Mouse (Mus musculus) B cell, adult 2 months (primary cell): ENCODE data around the gene Selenon.

ENCODE experiments used
- DNase-seq, 2 experiments: peaks; one replicate each; pipeline ENCODE4 v3.0.0; 2022

Gene Selenon

DNA sequence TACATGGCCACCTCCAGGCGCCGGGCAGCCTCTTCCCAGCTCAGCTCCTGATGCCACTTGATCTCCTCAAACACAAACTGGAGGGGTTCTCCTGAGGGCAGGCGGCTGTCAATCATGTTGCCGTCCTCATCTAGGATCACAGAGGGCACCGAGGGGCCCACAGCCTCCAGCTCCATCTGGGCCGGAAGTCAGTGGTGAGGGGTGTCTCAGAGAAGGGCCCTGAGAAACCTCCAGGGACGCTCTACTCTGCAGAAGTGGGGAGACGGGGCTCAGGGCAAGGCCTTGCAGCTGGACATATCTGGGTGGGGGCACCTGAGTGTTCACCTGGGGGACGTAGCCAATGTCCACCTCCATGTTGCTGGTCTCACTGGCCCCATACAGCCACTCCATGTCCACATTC lies 9.2 kb downstream of the Selenon start:
- DNase-seq = no peak

DNA sequence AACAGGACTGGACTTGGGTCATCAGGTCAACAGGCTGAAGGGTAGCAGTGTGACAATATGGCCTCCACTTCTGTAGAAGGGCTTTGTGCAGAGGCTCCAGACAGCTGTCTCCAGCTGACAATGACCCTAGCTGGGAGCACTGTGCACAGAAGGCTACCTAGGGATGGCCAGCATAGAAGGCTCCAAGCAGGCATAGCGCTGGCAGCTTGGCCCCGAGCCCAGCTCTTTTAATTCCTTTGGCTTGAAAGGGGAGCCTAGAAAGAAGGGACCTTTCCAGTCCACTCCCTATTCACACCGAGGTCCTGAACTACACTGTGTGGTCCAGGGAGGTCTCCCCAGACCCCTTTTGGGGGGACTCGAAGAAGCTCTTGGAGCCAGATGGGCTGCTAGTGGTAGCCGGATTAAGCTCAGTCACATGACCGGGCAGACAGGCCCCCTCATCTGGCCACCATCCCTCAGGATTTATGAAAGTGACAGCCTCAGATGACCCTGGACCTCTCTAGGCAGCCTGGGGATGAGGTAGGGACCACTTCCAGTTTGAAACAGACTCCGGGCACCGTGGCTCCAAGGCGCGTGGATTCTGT lies 12.9 kb downstream of the Selenon start:
- no peak for DNase-seq

DNA sequence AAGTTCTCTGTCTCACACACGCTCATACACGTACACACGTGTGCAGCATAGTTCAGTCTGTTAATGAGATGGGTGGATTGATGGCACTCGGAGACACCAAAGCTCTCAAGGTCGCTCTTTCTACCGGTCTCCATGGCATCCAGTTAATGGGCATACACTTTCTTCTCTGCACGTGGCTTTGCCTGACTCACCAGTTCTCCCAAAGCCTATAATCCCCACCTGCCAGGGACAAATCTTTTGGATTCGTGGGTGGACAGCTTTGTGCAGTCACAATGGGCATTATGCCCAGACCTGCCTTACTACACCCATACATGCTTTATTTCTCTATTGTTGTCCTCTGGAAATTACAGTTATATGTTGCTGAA lies 16.2 kb downstream of the Selenon start:
- no peak for DNase-seq

DNA sequence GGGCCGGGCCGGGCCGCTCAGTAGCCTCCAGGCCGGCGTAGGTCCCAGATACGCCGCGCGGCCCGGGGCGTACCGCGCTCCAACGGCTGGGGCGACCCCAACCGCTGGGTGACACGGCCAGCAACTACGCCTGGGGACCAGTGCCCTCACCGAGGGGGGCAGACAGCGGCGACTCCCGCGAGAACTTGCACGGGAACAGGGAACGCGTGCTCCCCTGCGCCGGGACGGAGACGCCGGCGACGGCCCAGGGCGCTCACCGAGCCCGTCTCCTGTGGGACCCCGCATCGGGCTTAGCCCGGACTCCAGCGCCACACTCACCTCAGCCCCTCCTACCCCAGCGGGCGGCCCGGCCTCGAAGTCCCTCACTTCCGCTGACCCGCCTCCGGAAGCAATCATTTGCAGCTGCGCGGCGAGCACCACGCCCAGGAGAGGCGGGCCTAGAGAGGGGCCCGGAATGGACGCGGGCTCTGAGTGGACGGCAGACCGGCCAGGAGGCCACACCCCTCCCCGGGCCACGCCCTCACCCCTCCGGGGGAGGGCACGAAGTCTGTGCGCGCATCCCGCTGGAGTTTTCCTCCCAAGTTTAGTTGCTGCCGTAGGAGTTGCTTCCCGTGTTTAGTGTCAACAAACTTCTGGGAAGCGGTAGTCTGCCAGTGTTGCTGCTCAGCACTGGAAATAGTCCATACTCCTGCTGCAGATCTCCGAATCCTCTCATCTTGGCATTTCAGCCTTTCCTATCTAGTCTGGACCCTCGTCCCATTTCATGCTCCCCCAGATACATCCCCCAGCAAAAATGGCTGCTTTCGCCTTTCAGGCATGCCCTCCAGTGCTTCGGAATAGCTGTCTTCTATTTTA lies 16.8 kb downstream of the Selenon start, which contains the start of gene Mtfr1l:
TSS of gene Mtfr1l (minus strand) at position 456 of the 855 bp plus-strand sequence.
- peak; percentile 97 for DNase-seq

DNA sequence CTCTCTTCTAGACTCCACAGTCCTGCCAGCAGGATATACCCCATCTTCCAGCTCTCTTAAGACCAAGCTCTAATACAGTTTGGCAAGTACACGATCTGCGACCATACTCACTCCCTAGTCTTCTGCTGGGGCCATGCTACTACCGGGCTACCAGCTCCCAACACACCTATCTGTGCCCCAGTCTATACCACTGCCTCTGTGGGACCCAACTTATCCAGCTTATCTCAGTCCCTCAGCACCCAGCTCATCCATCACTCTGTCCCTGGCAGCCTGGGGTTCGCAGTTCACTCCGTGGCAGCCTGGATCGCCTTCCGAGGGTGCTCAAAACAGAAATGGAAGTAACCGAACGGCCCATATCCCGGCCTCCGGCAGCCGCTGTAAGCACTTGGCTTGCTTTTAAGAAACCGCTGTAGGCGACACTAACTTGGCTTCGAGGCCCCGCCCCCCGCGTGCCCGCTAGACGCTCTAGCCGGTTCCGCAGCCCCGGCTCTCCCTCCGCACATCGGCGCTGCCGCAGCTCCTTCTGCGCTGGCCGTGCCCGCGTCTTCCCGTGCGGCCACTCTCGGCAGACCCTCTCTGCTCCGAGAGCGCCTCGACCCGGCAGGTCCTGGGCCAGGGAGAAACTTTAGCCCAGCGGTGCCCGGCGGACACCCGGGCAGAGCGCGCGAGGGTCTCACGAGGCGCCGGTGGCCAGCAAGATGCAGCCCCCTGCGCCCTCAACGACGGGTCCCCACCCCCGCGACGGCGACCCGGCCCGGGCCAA lies 17.7 kb downstream of the Selenon start:
- peak; percentile 79 to 80 for DNase-seq

DNA sequence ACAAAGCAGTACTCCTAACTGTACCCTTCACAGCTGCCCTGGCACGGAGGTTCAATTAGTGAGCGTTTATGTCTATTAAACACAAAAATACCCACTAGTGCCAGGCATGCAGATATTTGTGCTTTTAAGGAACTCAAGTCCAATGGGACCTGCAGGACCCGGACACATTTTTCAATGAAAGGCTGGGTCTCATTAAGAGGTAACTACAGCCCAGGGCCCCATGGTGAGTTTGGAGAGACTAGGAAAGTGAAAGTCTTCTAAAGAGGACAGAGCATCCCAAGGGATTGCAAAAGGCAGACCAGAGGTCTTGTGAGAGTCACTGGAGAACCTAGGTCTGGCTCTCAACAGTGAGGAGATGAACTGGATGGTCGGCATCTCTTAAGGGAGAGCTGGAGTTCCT lies 18.5 kb downstream of the Selenon start:
- no peak for DNase-seq

DNA sequence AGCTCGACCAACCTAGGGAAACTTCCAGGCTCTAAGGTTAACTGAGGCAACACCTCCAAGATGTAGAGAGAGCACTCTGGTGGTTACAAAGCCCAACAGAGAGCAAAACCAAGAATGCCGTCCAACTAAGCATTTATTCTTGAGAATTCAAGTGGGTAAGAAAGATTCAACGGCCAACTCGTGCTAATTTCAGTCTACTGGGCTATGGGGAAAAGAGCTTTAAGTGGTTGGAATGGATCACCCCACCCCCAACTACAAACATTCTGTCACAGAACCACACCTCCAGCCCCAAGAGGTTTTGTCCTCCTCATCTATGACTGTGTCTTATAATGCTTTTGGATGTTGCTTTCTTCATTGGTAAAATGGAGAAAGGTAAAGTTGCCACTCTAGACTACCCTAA lies 19.0 kb downstream of the Selenon start:
- DNase-seq = no peak

DNA sequence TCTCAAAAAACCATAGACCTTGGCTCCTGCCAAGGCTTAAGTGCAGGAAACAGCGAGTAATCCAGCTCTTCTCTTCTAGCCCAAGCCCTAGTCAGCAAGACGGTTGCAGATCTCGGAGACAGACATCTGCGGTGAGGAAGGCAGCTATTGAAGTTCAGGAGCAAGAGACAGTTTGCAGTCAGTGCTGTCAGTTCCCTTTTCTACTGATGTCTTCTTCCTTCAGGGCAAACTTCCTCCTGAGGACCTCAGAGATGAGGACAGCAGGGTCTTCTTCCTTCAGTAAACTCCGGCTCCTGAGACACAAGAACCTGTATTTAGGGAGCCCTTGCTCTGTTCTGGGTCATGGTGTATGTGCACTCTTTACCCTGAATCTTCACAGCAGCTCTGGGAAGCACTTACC lies 25.7 kb downstream of the Selenon start:
- DNase-seq = no peak

DNA sequence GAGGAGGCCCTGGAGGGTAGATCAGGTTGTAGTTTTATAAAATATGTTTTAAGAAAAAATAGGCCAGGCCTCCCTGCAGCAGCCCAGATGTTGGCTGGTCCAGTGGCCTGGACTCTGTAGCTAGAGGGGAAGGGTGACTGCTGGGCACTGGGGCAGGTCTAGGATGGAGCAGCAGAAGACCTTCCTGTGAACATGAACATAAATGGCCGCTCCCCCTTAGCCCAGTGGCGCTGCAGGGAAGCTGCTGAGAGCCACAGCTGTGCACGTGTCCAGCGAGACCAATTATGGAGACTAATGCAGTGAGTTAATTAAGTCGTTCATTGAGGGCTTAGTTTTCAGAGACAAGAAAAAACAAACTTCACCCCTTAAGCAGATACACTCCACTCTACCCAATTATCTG lies 26.2 kb downstream of the Selenon start:
- DNase-seq = no peak

DNA sequence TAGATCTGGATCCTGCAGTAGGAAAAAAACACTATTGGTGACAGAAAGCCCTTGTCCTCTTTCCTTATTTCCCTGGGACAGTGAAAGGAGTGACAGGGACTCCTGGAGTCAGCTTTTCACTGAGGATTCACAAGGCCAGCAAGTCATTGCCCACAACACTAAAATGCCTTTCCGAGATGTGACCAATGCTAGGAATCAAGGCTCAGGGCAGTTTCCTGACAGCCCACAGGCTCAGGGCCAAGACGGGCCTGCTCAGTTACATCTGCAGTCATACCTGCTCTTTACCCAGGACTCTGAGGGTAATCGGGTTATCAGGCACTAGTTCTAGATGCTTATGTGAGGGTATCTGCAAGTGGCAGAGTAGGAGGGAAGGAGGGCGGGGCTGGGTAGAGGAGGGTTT lies 28.5 kb downstream of the Selenon start:
- no peak for DNase-seq

DNA sequence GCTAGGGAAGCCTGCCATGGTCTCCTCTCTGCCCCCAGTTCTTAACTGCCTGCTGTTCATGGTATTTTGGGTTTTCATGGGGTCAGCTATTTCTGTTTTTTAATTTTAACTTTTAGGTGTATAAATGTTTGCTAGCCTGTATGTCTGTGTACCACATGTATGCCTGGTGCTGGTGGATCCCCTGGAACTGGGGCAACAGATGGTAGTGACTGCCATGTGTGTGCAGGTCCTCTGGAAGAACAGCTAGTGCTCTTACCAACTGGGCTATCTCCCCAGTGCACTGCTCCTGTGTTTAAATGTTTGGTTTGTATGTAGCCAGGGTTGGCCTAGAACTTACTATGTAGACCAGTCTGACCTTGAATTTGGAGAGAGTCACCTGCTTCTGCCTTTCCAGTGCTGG lies 32.7 kb downstream of the Selenon start:
- no peak for DNase-seq

DNA sequence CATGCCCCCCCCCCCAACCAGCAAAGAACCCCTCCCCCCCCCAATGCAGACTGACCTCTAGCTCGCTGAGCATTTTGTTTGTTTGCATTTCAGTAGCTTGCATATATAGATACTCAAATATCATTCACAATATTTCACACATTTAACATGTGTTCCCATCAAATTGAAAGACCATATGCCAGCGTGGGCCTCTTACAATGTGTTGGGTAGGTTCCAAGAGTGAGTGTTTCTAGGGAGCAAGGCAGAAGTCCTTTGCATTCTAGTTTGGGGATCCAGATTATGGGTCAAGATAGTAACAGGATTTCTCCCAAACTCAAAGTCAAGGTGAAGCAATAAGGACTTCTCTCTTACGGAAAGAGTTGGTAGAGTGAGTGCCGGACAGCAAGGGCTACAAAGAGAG lies 33.4 kb downstream of the Selenon start:
- no peak for DNase-seq

DNA sequence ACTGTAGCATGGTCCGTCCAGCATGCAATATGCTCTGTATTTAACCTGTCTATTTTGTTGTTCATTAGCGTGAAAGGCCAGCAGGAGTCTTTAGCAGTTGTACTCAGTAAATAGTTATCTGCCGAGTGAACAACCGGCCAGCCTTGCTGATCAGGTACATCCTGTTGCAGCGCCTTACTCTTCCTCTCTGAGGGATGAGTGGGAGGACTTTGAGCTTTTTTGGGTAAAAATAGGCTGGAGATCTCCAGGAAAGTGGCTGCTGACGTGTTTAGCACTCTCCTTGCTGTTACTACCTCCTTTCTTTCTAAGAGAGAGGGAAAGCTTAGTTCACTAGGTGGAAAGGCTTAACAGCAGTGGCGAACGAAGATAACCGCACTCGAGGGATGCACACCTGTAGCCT lies 34.2 kb downstream of the Selenon start:
- DNase-seq = no peak

DNA sequence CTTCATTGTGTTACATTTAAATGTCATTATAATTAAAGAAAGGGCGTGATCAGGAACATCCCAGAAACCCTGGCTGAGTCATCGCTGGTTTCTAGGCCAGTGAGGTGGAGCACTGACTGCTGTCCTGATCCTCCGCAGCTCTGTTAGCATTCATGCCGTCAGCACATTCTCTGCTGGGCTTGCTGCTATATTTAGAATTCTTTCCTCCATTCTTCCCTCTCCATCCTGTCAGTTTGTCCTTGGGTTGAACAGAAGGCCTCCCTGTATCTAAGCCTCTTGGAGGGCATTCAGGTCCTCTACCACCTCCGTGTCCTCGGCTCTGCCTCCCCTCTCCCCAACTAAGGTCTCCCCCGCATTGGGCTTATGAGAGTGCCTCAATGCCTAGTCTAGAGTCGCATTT lies 35.0 kb downstream of the Selenon start:
- no peak for DNase-seq

DNA sequence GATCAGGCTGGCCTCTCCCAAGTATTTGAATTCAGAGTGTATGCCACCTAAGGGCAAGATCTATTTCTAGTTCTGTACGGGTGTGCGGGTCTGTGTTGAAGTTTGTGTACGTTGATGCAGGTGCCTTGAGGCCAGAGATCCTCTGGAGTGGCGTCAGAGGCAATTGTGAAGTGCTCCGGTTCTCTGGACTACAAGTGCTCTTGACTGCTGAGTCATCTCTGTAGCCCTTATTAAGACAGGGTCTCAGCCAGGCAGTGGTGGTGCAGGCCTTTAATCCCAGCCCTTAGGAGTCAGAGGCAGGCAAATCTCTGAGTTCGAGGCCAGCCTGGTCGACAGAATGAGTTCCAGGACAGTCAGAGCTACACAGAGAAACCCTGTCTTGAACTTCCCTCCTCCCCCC lies 36.4 kb downstream of the Selenon start:
- DNase-seq = no peak

DNA sequence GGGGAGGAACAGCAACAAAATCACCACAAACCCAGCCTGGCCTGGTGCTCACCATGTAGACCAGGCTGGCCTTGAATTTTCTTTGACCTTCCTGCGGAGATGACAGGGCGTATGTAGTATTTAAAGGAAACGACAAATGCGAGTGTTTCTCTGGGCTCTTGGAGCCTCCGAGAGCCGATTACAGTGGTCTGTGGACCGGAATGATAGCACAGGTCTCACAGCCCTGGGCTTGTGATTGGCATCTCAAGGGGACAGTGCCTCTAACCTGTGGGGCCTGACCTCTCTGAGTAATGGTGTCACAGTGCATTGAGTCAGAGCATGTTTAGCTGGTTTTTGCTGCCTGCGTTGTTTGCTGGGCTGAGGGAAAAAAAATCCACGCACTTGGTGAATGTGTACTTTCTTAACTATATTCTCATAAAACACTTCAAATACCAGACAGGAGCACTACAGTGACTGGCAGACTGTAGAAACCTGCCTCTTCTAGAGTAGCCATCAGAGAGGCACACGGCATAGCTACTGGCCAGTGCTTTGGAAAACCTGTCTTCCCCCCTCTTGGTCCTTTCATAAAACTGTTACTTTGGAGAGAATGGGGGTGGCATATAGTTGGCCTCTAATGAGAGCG lies 37.5 kb downstream of the Selenon start:
- no peak for DNase-seq

DNA sequence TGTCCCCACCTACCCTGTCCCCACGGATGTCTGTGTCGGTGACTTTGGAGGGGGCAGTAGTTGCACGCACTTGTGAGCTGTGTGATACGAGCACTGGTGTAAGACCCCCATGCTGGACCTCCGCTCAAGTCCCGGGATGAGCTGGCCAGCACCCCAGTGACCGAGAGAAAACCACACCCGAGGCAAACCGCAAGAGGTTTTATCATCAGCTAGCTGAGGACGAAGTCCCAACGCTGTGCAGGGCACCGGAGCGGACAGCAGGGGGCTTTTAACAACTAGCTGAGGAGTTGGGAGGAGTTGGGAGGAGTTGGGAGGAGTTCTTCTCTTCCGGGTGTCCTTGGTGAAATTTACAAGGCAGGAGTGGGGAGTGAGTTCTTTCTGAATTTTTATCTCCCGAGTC lies 39.2 kb downstream of the Selenon start:
- DNase-seq = peak; percentile 25 to 29

DNA sequence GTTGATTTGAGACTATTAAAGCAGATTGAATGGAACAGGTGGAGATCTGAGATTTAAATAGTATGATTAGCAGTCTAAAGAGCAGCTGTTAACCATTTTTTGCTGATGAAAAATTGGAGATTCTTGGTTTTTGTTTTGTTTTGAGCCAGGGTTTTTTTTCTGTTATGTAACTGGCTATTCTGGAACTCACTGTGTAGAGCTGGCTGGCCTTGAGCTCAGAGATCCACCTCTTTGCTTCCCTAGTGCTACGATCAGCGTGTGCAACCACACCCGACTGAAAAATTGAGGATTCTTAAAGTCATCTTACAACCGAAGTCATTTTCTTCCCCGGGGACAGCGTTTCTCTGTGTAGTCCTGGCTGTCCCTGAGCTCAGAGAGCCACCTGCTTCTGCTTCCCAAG lies 40.2 kb downstream of the Selenon start:
- DNase-seq = no peak

DNA sequence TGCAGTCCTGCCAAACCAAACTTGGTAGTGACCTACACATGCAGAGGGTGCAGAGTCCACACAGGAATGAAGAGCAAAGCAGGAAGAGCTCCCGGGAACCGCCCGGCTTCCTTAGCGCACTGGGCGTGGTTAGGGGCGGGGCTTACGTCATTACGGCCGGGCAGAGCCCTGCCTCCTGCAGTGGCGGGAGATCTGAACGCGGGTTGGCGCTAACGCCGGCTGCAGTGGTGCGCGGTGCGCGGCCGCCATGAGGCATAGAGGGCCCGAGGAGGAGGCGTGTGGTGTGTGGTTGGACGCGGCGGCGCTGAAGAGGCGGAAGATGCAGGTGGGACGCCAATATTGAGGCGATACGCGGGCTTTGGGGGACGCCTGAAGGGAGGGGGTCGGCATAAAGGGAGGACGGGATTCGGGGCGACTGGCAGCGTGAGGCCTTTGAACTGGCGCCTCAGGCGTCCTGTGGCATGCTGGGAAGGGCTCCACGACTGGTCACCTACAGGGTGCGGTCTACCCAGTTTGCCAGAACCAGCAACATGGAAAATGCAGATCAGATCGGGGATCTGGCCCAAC lies 41.0 kb downstream of the Selenon start, which contains the start of gene Aunip:
TSS of gene Aunip (plus strand) at position 155 of the 567 bp plus-strand sequence.
- peak; percentile 79 to 83 for DNase-seq

DNA sequence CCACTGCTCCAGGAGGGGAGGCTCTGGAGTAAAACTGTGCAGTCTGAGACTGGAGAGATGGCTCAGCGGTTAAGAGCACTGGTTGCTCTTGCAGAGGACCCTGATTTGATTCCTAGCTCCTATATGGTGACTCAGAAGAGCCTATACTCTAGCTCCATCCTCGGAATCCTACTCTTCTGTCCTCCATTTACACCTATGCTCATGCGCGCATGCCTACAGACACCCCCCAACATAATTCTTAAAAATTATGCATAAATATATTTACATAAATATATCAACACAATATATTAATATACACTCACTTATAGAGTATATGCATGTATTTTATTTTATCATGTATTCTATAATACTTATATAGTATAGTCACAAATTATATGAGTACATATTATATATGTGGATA lies 41.6 kb downstream of the Selenon start:
- DNase-seq = no peak

DNA sequence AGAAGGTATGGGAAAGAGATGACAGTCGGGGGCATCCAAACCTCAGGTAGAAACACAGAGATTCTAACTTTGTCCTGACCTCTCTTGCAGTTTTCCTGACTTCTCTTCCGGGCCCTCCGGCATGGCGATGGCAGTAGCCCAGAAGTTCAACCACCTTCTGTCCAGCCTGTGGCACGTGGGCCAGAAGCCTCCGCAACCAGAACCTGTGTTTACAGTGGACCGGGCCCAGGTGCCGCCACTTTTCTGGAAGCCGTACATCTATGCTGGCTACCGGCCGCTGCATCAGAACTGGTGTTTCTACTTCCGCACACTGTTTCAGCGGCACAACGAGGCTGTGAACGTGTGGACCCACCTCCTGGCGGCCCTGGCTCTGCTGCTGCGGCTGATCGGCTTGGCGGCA lies 45.3 kb downstream of the Selenon start:
- no peak for DNase-seq

DNA sequence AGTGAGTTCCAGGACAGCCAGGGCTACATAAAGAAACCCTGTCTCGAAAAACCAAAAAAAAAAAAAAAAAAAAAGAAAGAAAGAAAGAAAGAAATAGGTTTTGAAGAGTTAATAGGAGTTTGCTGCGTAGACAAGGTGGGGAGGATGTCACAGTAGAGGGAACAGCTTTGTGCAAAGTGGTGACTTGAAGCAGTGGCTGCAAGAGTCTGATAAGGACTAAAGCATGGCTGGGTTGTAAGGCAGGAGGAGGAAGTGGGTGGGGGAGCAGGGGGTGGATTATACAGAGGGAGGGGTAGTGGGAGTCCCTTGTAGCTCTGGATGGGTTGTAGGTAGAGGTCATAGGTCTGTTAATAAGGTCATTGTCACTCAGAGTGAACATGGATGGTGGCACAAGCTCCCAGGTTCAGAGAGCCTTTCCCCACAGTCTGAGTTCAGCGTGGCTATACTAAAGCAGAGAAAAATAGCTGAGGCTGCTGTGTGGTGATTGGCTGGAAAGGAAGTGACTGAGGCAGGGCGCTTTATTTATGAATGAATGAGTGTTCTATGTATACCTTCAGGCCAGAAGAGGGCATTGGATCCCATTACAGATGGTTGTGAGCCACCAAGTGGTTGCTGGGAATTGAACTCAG lies 45.9 kb downstream of the Selenon start:
- no peak for DNase-seq
